Mouse (Mus musculus) erythroblast, embryonic 14.5 days (primary cell): Measurements from ENCODE around the gene Mtf1.

Source experiments
- GATA1 ChIP-seq: IDR thresholded peaks from 2 replicates; pipeline ENCODE4 v1.6.1; 2012; ENCODE audit warnings: low read length, inconsistent platforms, mixed read lengths
- TAL1 ChIP-seq: IDR thresholded peaks from 3 replicates; pipeline ENCODE4 v1.6.1; 2012; ENCODE audit warnings: low read length, inconsistent platforms, mixed read lengths

DNA sequence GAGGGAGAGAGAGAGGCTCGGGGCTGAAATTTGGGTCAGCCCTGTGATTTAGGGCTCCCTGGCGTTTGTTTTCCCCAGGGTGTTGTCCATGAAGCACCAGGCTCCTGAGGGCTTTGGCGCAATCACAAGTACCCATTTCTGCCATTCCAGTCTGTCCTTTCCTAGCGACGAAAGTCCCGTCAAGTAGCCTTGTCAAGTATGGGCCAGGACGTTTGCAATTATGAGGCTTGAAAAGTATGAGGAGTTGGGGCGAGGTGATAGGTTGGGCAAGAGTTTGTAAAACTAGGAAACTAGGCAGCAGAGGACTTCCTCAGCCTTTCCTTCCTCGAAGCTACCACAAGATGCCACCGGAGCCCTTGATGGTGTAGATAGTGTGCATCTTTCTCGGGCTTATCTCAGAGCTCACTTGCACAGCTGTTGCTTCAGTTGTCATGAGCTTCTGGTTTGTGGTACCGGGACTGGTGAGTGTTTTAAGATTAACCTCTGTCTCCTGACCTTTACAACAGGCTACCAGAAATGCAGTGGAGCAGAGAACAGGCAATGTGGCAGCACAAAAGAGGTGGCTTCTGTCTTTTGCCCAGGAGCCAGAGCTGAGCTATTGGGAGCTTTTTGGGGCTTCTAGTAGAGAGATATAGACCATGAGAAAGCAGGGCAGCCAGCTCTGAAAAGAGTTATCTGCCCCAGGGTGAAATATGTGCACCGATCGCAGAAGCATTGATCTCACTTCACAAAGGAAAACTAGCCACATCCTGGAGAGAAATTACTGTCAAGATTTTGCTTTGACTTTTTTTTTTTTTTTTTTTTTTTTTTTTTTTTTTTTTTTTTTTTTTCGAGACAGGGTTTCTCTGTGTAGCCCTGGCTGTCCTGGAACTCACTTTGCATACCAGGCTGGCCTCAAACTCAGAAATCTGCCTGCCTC is 49.4 kb upstream of the Mtf1 start:
- TF ChIP-seq TAL1 = peak; percentile 84
- peak; percentile 90 for TF ChIP-seq GATA1
